Mouse (Mus musculus): ENCODE measurements around the gene C1qtnf5. TPM values are rescaled to one million over a fixed set of nuclear protein-coding genes. Genes with fewer than 3 reads are reported as not detected.

Gene C1qtnf5
- polyA plus RNA-seq, 1 experiment from 2014 or later, result 9.8 TPM

GRCm38 (mm10) chr9:44074395-44075275, 32.4 kb upstream of the C1qtnf5 start:
- H3K9ac ChIP-seq (replicated peaks; ENCODE audit: low read depth), result no peak overlapping the region
- TF ChIP-seq CTCF (IDR thresholded peaks at IDR 0.05) (peak; percentile 57), EP300 (IDR thresholded peaks at IDR 0.05) (no peak)
- H3K4me3 ChIP-seq (ENCODE audit: low read depth, low read length), result no peak overlapping the region
- 56% methylated on average over 9 of the region's 9 CpGs for WGBS
- ATAC-seq (no peak), DNase-seq (ENCODE audit: low spot score) (peak; percentile 40)
- H3K4me1 ChIP-seq (ENCODE audit: insufficient read depth, low read depth, low read length), result peaks cover 9% of the 10 kb centered on the region
- H3K27me3 ChIP-seq (replicated peaks; ENCODE audit: insufficient read depth, low read length), result no peaks in the 10 kb centered on the region; the same call in 1 of the 2 replicates
- no peak overlapping the region for H3K4me2 ChIP-seq (replicated peaks; ENCODE audit: low read depth, low read length)
- no peaks in the 10 kb centered on the region for H3K9me3 ChIP-seq (ENCODE audit: low read length)
- no peak overlapping the region for H3K27ac ChIP-seq (ENCODE audit: low read length)
- H3K36me3 ChIP-seq (ENCODE audit: insufficient read depth, low read length), result no peaks in the 10 kb centered on the region

DNA sequence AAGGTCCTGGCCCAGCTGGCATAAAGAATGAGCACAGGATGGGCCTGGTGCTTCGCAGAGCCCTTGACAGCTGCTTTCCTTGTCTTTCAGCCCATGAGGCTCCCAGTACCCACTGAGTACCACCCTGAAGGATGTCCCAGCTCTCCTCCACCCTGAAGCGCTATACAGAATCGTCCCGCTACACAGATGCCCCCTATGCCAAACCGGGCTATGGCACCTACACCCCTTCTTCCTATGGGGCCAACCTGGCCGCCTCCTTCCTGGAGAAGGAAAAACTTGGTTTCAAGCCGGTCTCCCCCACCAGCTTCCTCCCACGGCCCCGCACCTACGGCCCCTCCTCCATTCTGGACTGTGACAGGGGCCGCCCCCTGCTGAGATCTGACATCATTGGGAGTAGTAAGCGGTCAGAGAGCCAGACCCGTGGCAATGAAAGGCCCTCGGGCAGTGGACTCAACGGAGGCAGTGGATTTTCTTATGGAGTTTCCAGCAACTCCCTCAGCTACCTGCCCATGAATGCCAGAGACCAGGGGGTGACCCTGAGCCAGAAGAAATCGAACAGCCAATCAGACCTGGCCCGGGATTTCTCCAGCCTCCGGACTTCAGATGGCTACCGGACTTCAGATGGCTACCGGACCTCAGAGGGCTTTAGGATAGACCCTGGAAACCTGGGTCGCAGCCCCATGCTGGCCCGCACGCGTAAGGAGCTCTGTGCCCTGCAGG, 31.6 kb upstream of the C1qtnf5 start:
- Histone ChIP-seq H3K9ac (replicated peaks; ENCODE audit: low read depth) (no peak overlapping the region), H3K27me3 (replicated peaks; ENCODE audit: insufficient read depth, low read length) (no peaks in the 10 kb centered on the region; the same call in 1 of the 2 replicates), H3K9me3 (ENCODE audit: low read length) (no peaks in the 10 kb centered on the region), H3K36me3 (ENCODE audit: insufficient read depth, low read length) (no peaks in the 10 kb centered on the region), H3K4me2 (replicated peaks; ENCODE audit: low read depth, low read length) (no peak overlapping the region), H3K27ac (ENCODE audit: low read length) (no peak overlapping the region), H3K4me3 (ENCODE audit: low read depth, low read length) (no peak overlapping the region), H3K4me1 (ENCODE audit: insufficient read depth, low read depth, low read length) (peaks cover 12% of the 10 kb centered on the region)
- no peak for ATAC-seq
- TF ChIP-seq CTCF (IDR thresholded peaks at IDR 0.05) (no peak), EP300 (IDR thresholded peaks at IDR 0.05) (no peak)
- DNase-seq (ENCODE audit: low spot score), result no peak
- WGBS, result 73% methylated on average over 24 of the region's 24 CpGs

GRCm38 (mm10) chr9:44075996-44076763, 30.9 kb upstream of the C1qtnf5 start:
- H3K9me3 ChIP-seq (ENCODE audit: low read length), result no peaks in the 10 kb centered on the region
- H3K4me3 ChIP-seq (ENCODE audit: low read depth, low read length), result no peak overlapping the region
- ATAC-seq (no peak), DNase-seq (ENCODE audit: low spot score) (no peak)
- H3K4me2 ChIP-seq (replicated peaks; ENCODE audit: low read depth, low read length), result no peak overlapping the region
- no peaks in the 10 kb centered on the region for H3K36me3 ChIP-seq (ENCODE audit: insufficient read depth, low read length)
- 62% methylated on average over 16 of the region's 16 CpGs for WGBS
- no peak for TF ChIP-seq CTCF (IDR thresholded peaks at IDR 0.05)
- TF ChIP-seq EP300 (IDR thresholded peaks at IDR 0.05), result no peak
- no peak overlapping the region for H3K9ac ChIP-seq (replicated peaks; ENCODE audit: low read depth)
- H3K27ac ChIP-seq (ENCODE audit: low read length), result no peak overlapping the region
- H3K27me3 ChIP-seq (replicated peaks; ENCODE audit: insufficient read depth, low read length), result no peaks in the 10 kb centered on the region
- H3K4me1 ChIP-seq (ENCODE audit: insufficient read depth, low read depth, low read length), result peaks cover 12% of the 10 kb centered on the region

DNA sequence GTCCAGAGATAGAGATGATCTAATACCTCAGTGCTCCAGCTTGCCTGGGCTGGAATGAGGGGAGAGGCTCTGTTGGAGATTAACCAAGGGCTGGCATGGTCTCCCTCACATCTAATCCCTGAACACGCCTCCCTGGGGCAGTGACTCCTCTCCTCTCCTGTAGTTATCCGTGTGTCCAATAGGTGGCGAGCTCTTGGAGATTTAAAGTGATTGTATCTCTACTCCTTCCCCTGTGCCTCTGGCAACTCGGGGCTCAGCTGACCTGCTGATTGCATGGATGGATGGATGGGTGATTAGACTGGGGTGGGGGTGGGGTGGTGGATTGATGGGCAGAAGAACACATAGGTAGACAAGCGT, 30.3 kb upstream of the C1qtnf5 start:
- Histone ChIP-seq H3K27me3 (replicated peaks; ENCODE audit: insufficient read depth, low read length) (no peaks in the 10 kb centered on the region), H3K36me3 (ENCODE audit: insufficient read depth, low read length) (no peaks in the 10 kb centered on the region), H3K27ac (ENCODE audit: low read length) (no peak overlapping the region), H3K4me3 (ENCODE audit: low read depth, low read length) (no peak overlapping the region), H3K9me3 (ENCODE audit: low read length) (no peaks in the 10 kb centered on the region), H3K4me2 (replicated peaks; ENCODE audit: low read depth, low read length) (no peak overlapping the region), H3K9ac (replicated peaks; ENCODE audit: low read depth) (no peak overlapping the region), H3K4me1 (ENCODE audit: insufficient read depth, low read depth, low read length) (peaks cover 12% of the 10 kb centered on the region)
- 20% methylated on average over 5 of the region's 5 CpGs for WGBS
- TF ChIP-seq CTCF (IDR thresholded peaks at IDR 0.05) (peak; percentile 75), EP300 (IDR thresholded peaks at IDR 0.05) (no peak)
- ATAC-seq (peak; percentile 7; the same call in 1 of the 2 replicates), DNase-seq (ENCODE audit: low spot score) (peak; percentile 88)

DNA sequence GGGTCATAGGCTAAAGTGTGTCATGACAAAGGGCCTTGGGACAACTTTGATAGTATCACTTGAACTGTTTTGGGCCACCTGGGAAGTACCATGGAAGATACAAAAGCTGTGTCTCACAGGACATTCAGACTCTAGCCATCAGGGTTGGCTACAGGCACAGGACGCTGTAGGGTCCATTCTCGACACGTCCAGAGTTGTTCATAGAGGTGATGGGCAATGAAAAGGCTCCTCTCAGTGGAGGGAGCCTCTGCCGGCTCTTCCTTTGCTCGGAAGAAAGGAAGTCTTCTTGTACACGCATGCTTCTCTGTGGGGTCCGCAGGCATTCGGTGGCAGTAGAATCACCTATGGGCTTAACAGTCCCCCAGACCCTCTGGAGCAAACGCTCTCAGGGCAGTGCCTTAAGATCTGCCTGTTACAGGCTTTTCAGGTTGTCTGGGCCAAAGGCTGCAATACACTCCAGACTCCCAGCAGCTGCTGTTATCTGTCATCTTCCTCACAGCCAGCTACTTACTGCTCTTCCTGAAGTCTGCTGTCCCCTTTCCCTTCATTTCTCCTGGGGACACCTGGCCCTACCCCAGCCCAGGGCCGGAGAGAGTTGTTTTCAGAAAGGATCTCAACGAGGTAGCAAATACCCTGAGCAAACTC, 29.7 kb upstream of the C1qtnf5 start:
- Histone ChIP-seq H3K36me3 (ENCODE audit: insufficient read depth, low read length) (no peaks in the 10 kb centered on the region), H3K4me2 (replicated peaks; ENCODE audit: low read depth, low read length) (no peak overlapping the region), H3K4me3 (ENCODE audit: low read depth, low read length) (no peak overlapping the region), H3K27ac (ENCODE audit: low read length) (no peak overlapping the region), H3K27me3 (replicated peaks; ENCODE audit: insufficient read depth, low read length) (0 out of 2 replicates have a peak, but pooled peaks cover 2% of the 10 kb centered on the region), H3K4me1 (ENCODE audit: insufficient read depth, low read depth, low read length) (peaks cover 12% of the 10 kb centered on the region), H3K9ac (replicated peaks; ENCODE audit: low read depth) (no peak overlapping the region), H3K9me3 (ENCODE audit: low read length) (no peaks in the 10 kb centered on the region)
- TF ChIP-seq CTCF (IDR thresholded peaks at IDR 0.05) (no peak), EP300 (IDR thresholded peaks at IDR 0.05) (no peak)
- DNase-seq (ENCODE audit: low spot score) (no peak), ATAC-seq (no peak)
- 78% methylated on average over 11 of the region's 11 CpGs for WGBS

Data from lung, postnatal 0 days (tissue).